29 mouse cellular contexts compared by ENCODE assay signal in genomic region chr3:41476516-41476915, GRCm38 (mm10).
DNase-seq lines count a peak whose midpoint lies in the region; ATAC-seq and TF ChIP-seq lines count a peak whose summit lies in the region.
"Had no signal": no experiment of that assay in that cellular context is flagged by ENCODE, and none has a peak within 500 bp of the region (broad histone marks: within the 10 kb centered on the region; RNA-seq: fewer than 3 reads in every experiment).

No protein-coding gene starts in this region.

- no peaks in the 10 kb centered on the region for H3K4me1 ChIP-seq in forebrain, postnatal 0 days (ENCODE audit: insufficient read depth)
- H3K4me1 ChIP-seq in forebrain, embryonic 13.5 days = no peaks in the 10 kb centered on the region
- H3K4me1 ChIP-seq: embryonic facial prominence, embryonic 13.5 days; embryonic facial prominence, embryonic 15.5 days; forebrain, embryonic 10.5 days; forebrain, embryonic 12.5 days; forebrain, embryonic 15.5 days had no signal

- no peak overlapping the region for H3K4me2 ChIP-seq in forebrain, postnatal 0 days (ENCODE audit: low read depth)
- H3K4me2 ChIP-seq in forebrain, embryonic 13.5 days = no peak overlapping the region
- H3K4me2 ChIP-seq: embryonic facial prominence, embryonic 13.5 days; embryonic facial prominence, embryonic 15.5 days; forebrain, embryonic 12.5 days; forebrain, embryonic 15.5 days had no signal

- H3K27ac ChIP-seq in forebrain, postnatal 0 days (ENCODE audit: low read depth, low read length) = no peak overlapping the region
- no peak overlapping the region for H3K27ac ChIP-seq in forebrain, embryonic 13.5 days
- H3K27ac ChIP-seq: embryonic facial prominence, embryonic 13.5 days; embryonic facial prominence, embryonic 15.5 days; forebrain, embryonic 10.5 days; forebrain, embryonic 12.5 days; forebrain, embryonic 15.5 days had no signal

- intact Hi-C loops in left cerebral cortex, postnatal 10 days (cut with DNase I) = no loop called here
- intact Hi-C loops in left cerebral cortex, postnatal 14 days (cut with DNase I) = no loop called here
- intact Hi-C loops in left cerebral cortex, postnatal 36 days (cut with DNase I) = no loop called here

- no peak for TF ChIP-seq CTCF in forebrain, postnatal 0 days (IDR thresholded peaks at IDR 0.05; ENCODE audit: low read depth)

- 85% methylated on average over 6 of the region's 6 CpGs for WGBS in forebrain, postnatal 0 days
- WGBS in forebrain, embryonic 13.5 days = 96% methylated on average over 6 of the region's 6 CpGs

- H3K4me3 ChIP-seq in forebrain, postnatal 0 days (ENCODE audit: low read depth, low read length) = no peak overlapping the region
- H3K4me3 ChIP-seq in forebrain, embryonic 13.5 days = no peak overlapping the region
- H3K4me3 ChIP-seq: embryonic facial prominence, embryonic 13.5 days; embryonic facial prominence, embryonic 15.5 days; erythroblast, embryonic 14.5 days; forebrain, embryonic 10.5 days; forebrain, embryonic 12.5 days; forebrain, embryonic 15.5 days had no signal

- DNase-seq in forebrain, postnatal 0 days = no peak
- peak; percentile 10 for DNase-seq in left cerebral cortex, adult 11 months (ENCODE audit: low spot score)
- no peak for DNase-seq in left cerebral cortex, postnatal 10 days (ENCODE audit: extremely low spot score in 1 of 2, low spot score in 2 of 2)
- peak; percentile 6 to 45 for DNase-seq in left cerebral cortex, postnatal 14 days (ENCODE audit: low spot score in 2 of 2)
- DNase-seq in left cerebral cortex, postnatal 36 days (ENCODE audit: low spot score in 2 of 2) = no peak
- DNase-seq in heart, adult 9 months (ENCODE audit: low spot score in 2 of 2) = no peak
- DNase-seq: adrenal gland, adult 8-10 months; adrenal gland, postnatal 14 days; adrenal gland, postnatal 36 days; B cell, adult 2 months; cerebellum, adult 11 months; cerebellum, adult 18-20 months; cerebellum, adult 8-10 months; cerebellum, adult 9-11 months; cerebellum, postnatal 14 days; cerebellum, postnatal 36 days; embryo, embryonic 11 days had no signal

- H3K27me3 ChIP-seq in forebrain, postnatal 0 days (ENCODE audit: insufficient read depth, low read length) = no peaks in the 10 kb centered on the region
- no peaks in the 10 kb centered on the region for H3K27me3 ChIP-seq in forebrain, embryonic 13.5 days
- H3K27me3 ChIP-seq: CH12.LX; embryonic facial prominence, embryonic 13.5 days; embryonic facial prominence, embryonic 15.5 days; forebrain, embryonic 12.5 days; forebrain, embryonic 15.5 days; Patski had no signal

- no peak overlapping the region for H3K9ac ChIP-seq in forebrain, postnatal 0 days
- no peak overlapping the region for H3K9ac ChIP-seq in forebrain, embryonic 13.5 days
- H3K9ac ChIP-seq: embryonic facial prominence, embryonic 13.5 days; embryonic facial prominence, embryonic 15.5 days; forebrain, embryonic 12.5 days; forebrain, embryonic 15.5 days had no signal

- H3K9me3 ChIP-seq in forebrain, postnatal 0 days (ENCODE audit: low read length) = no peaks in the 10 kb centered on the region
- H3K9me3 ChIP-seq in forebrain, embryonic 13.5 days (replicated peaks) = no peaks in the 10 kb centered on the region
- H3K9me3 ChIP-seq: embryonic facial prominence, embryonic 13.5 days; embryonic facial prominence, embryonic 15.5 days; forebrain, embryonic 10.5 days; forebrain, embryonic 12.5 days; forebrain, embryonic 15.5 days; G1E had no signal

- 0 out of 2 replicates have a peak, but pooled peaks have one; percentile 23 for ATAC-seq in forebrain, postnatal 0 days
- ATAC-seq in forebrain, embryonic 13.5 days = no peak
- ATAC-seq: activated CD4-positive, CD25-positive, alpha-beta regulatory T cell, adult 4 months; CD4-positive, CD25-positive, alpha-beta regulatory T cell, adult 4 months; forebrain, embryonic 15.5 days; Patski had no signal

- no peaks in the 10 kb centered on the region for H3K36me3 ChIP-seq in forebrain, postnatal 0 days (ENCODE audit: insufficient read depth)
- H3K36me3 ChIP-seq in forebrain, embryonic 13.5 days (ENCODE audit: poor library complexity, severe bottlenecking) = no peaks in the 10 kb centered on the region
- H3K36me3 ChIP-seq: embryonic facial prominence, embryonic 13.5 days; embryonic facial prominence, embryonic 15.5 days; forebrain, embryonic 10.5 days; forebrain, embryonic 12.5 days; forebrain, embryonic 15.5 days; G1E had no signal

Comparison
In these comparisons a context has a peak if more than half of its experiments do, and no peak if none do; other contexts are left out.
1. DNase-seq: peak in left cerebral cortex, adult 11 months (single experiment) and left cerebral cortex, postnatal 14 days (2 of 2); none in forebrain, postnatal 0 days (single experiment), left cerebral cortex, postnatal 10 days (0 of 2), left cerebral cortex, postnatal 36 days (0 of 2) and heart, adult 9 months (0 of 2).